Mouse (Mus musculus) kidney, adult 2 months (tissue): ENCODE measurements at regions not wholly inside any gene's neighbourhood (a gene's known extent, or its start where the extent isn't known, plus 50 kb on each side); places are given as distances from the start of the nearest gene placed in this dataset.

Experiments used
- DNase-seq: peaks from one replicate; pipeline ENCODE4 v3.0.0; 2021
- H3K27ac ChIP-seq: fragments of 200-500 bp; 2 replicates; pipeline ENCODE4 v1.5.1; 2012; ENCODE audit warnings: low read depth, low read length, control low read depth, inconsistent platforms; ENCODE audit not compliant: insufficient read depth
- H3K27me3 ChIP-seq: fragments of 200-500 bp; replicated peaks from 2 replicates; pipeline ENCODE4 v1.6.1; 2012; ENCODE audit warnings: mild to moderate bottlenecking, moderate library complexity, low read length, inconsistent platforms; ENCODE audit not compliant: control insufficient read depth, insufficient read depth
- H3K36me3 ChIP-seq: fragments of 200-500 bp; 2 replicates; pipeline ENCODE4 v1.6.1; 2012; ENCODE audit warnings: mild to moderate bottlenecking, moderate library complexity, low read length, inconsistent platforms; ENCODE audit not compliant: control insufficient read depth, insufficient read depth
- H3K4me1 ChIP-seq: fragments of 200-500 bp; 2 replicates; pipeline ENCODE4 v1.6.1; 2011; ENCODE audit warnings: low read length; ENCODE audit not compliant: control insufficient read depth, insufficient read depth
- H3K4me3 ChIP-seq: fragments of 200-500 bp; 2 replicates; pipeline ENCODE4 v1.5.1; 2011; ENCODE audit warnings: mild to moderate bottlenecking, low read depth, low read length, control low read depth; ENCODE audit not compliant: insufficient read depth
- CTCF ChIP-seq: fragments of 200-500 bp; conservative IDR thresholded peaks from 2 replicates; pipeline ENCODE4 v1.5.1; 2011; ENCODE audit warnings: low read depth, mild to moderate bottlenecking, control low read depth, low read length, moderate library complexity, mixed read lengths; ENCODE audit not compliant: insufficient read depth, insufficient read length
- POLR2A ChIP-seq: fragments of 200-500 bp; IDR thresholded peaks from one replicate; pipeline ENCODE4 v1.6.1; 2011; ENCODE audit warnings: low read depth, low read length, control low read depth
- WGBS: fragments of 180-500 bp; shearing (Covaris S2); methylation state at CpG from one replicate; pipeline ENCODE4 v1.1.7; 2018; 5-methylcytosine and 5-hydroxymethylcytosine counted together

- Histone ChIP-seq H3K27ac (no peak overlapping the region), H3K4me3 (no peak overlapping the region), H3K36me3 (no peaks in the 10 kb centered on the region), H3K4me1 (peaks cover 3% of the 10 kb centered on the region), H3K27me3 (no peaks in the 10 kb centered on the region)
- WGBS, result 72% methylated on average over 8 of the region's 8 CpGs
- no peak for TF ChIP-seq POLR2A
- TF ChIP-seq CTCF, result no peak
- DNase-seq, result no peak
Measured at GRCm38 (mm10) chr11:6988884-6989824, 74.1 kb upstream of the Adcy1 start.

- WGBS, result 49% methylated on average over 2 of the region's 2 CpGs
- TF ChIP-seq CTCF (no peak), POLR2A (no peak)
- no peaks in the 10 kb centered on the region for H3K27me3 ChIP-seq
- H3K4me1 ChIP-seq, result no peaks in the 10 kb centered on the region
- no peak overlapping the region for H3K27ac ChIP-seq
- no peak overlapping the region for H3K4me3 ChIP-seq
- DNase-seq, result no peak
- H3K36me3 ChIP-seq, result no peaks in the 10 kb centered on the region
Measured at GRCm38 (mm10) chr11:6987995-6988394, 75.3 kb upstream of the Adcy1 start.

GRCm38 (mm10) chr11:6987105-6987504 lies 76.2 kb upstream of the Adcy1 start:
- no peak for DNase-seq
- H3K27me3 ChIP-seq, result no peaks in the 10 kb centered on the region
- H3K27ac ChIP-seq, result no peak overlapping the region
- TF ChIP-seq CTCF, result no peak
- TF ChIP-seq POLR2A, result no peak
- H3K36me3 ChIP-seq, result no peaks in the 10 kb centered on the region
- H3K4me1 ChIP-seq, result no peaks in the 10 kb centered on the region
- no peak overlapping the region for H3K4me3 ChIP-seq
- 66% methylated on average over 1 of the region's 1 CpGs for WGBS

DNA sequence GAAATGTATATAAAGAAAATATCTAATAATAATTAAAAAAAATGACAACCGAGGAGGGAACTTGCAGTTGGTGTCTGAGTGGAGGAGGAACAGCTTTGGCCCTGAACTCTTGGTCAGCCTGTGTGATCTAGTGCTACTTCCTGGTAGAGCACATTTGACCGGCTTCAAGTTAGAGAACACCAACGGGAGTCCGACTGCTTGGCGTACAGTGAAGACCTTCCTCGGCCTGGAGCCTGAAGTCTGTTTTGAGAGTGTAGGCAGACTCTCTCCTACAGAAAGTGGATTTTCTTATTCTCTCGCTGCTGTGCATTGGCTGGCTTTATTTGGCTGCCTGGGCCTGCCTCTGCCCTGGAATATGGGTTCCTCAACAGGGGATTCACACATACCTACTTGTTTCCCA lies 81.2 kb upstream of the Adcy1 start:
- WGBS, result 90% methylated on average over 7 of the region's 7 CpGs
- Histone ChIP-seq H3K27me3 (no peaks in the 10 kb centered on the region), H3K36me3 (no peaks in the 10 kb centered on the region), H3K4me3 (no peak overlapping the region), H3K4me1 (no peaks in the 10 kb centered on the region), H3K27ac (no peak overlapping the region)
- no peak for TF ChIP-seq POLR2A
- TF ChIP-seq CTCF, result no peak
- no peak for DNase-seq

- TF ChIP-seq POLR2A, result no peak
- no peak for TF ChIP-seq CTCF
- Histone ChIP-seq H3K27me3 (no peaks in the 10 kb centered on the region), H3K36me3 (no peaks in the 10 kb centered on the region), H3K27ac (no peak overlapping the region), H3K4me3 (no peak overlapping the region), H3K4me1 (no peaks in the 10 kb centered on the region)
- WGBS, result 87% methylated on average over 3 of the region's 3 CpGs
- no peak for DNase-seq
Measured at GRCm38 (mm10) chr11:6979656-6980055, 83.6 kb upstream of the Adcy1 start.

- no peaks in the 10 kb centered on the region for H3K4me1 ChIP-seq
- DNase-seq, result no peak
- TF ChIP-seq CTCF (no peak), POLR2A (no peak)
- no peaks in the 10 kb centered on the region; the same call in 1 of the 2 replicates for H3K27me3 ChIP-seq
- WGBS, result 88% methylated on average over 1 of the region's 1 CpGs
- H3K27ac ChIP-seq, result no peak overlapping the region
- no peak overlapping the region for H3K4me3 ChIP-seq
- no peaks in the 10 kb centered on the region for H3K36me3 ChIP-seq
Measured at GRCm38 (mm10) chr11:6969196-6969595, 94.1 kb upstream of the Adcy1 start.

DNA sequence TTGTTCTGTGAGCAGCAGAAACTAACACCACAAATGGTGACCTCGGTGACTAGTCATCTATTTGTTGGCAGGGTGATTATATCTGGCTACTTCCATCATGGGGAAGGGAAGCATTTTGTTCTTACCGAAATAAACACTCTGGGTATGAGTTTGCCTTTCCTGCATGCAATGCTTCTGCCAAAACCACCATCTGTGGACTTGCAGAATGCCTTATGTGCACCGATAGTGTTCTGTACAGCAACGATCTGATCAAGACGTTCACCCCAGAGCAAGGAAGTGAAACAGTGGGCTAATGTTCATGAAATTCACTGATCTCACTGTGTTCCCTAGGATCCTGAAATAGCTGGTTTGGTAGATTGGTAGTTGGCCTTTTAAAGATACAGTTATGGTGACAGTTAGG lies 96.3 kb upstream of the Adcy1 start:
- TF ChIP-seq POLR2A (no peak), CTCF (no peak)
- H3K27me3 ChIP-seq, result no peaks in the 10 kb centered on the region; the same call in 1 of the 2 replicates
- DNase-seq, result no peak
- H3K36me3 ChIP-seq, result no peaks in the 10 kb centered on the region
- no peak overlapping the region for H3K4me3 ChIP-seq
- no peak overlapping the region for H3K27ac ChIP-seq
- H3K4me1 ChIP-seq, result no peaks in the 10 kb centered on the region
- 89% methylated on average over 5 of the region's 5 CpGs for WGBS
